In genomic region chr16:31017687-31018413, GRCm38 (mm10) we compare ENCODE assay signal across 23 mouse cellular contexts.
DNase-seq lines count a peak whose midpoint lies in the region; ATAC-seq and TF ChIP-seq lines count a peak whose summit lies in the region.
"Had no signal": no experiment of that assay in that cellular context is flagged by ENCODE, and none has a peak within 500 bp of the region (broad histone marks: within the 10 kb centered on the region; RNA-seq: fewer than 3 reads in every experiment).

No protein-coding gene starts in this region.

- H3K27ac ChIP-seq in lung, postnatal 0 days (ENCODE audit: low read length): no peak overlapping the region
- 0 out of 2 replicates have a peak overlapping the region, but pooled peaks have one; percentile 60 for H3K27ac ChIP-seq in embryonic facial prominence, embryonic 15.5 days (replicated peaks)
- H3K27ac ChIP-seq: gastrocnemius, adult 2 months; hindbrain, embryonic 10.5 days; hindbrain, embryonic 14.5 days; hindbrain, postnatal 0 days had no signal

- TF ChIP-seq CTCF in lung, postnatal 0 days (IDR thresholded peaks at IDR 0.05): no peak
- TF ChIP-seq CTCF in lung, adult 2 months (IDR thresholded peaks at IDR 0.05; ENCODE audit: insufficient read depth, low read length): no peak

- DNase-seq in adrenal gland, adult 8-10 months: peak; percentile 45
- DNase-seq in adrenal gland, postnatal 14 days: no peak
- DNase-seq in lung, postnatal 0 days (ENCODE audit: low spot score): no peak
- no peak for DNase-seq in lung, adult 2 months
- DNase-seq in 416B (ENCODE audit: low read depth): peak; percentile 48
- DNase-seq in retina, postnatal 1 day: no peak
- DNase-seq: cerebellum, adult 18-20 months; cerebellum, adult 9-11 months; cerebellum, postnatal 25 days; forebrain, postnatal 0 days; gastrocnemius, adult 2 months; gastrocnemius, postnatal 14 days; heart, postnatal 36 days; kidney, adult 18-20 months had no signal

- no peak for TF ChIP-seq POLR2A in lung, adult 2 months (IDR thresholded peaks at IDR 0.05; ENCODE audit: borderline replicate concordance, extremely low read depth, low read depth, low read length)

- H3K4me1 ChIP-seq in lung, postnatal 0 days (ENCODE audit: insufficient read depth, low read depth, low read length): peaks cover 16% of the 10 kb centered on the region
- H3K4me1 ChIP-seq in lung, adult 2 months (ENCODE audit: control insufficient read depth, insufficient read depth, low read length): peaks cover 17% of the 10 kb centered on the region
- H3K4me1 ChIP-seq in embryonic facial prominence, embryonic 15.5 days: peaks cover 54% of the 10 kb centered on the region

- H3K27me3 ChIP-seq in lung, postnatal 0 days (replicated peaks; ENCODE audit: insufficient read depth, low read length): no peaks in the 10 kb centered on the region
- no peaks in the 10 kb centered on the region for H3K27me3 ChIP-seq in embryonic facial prominence, embryonic 15.5 days

- TF ChIP-seq EP300 in lung, postnatal 0 days (IDR thresholded peaks at IDR 0.05): peak; percentile 58

- no peak overlapping the region for H3K9ac ChIP-seq in lung, postnatal 0 days (replicated peaks; ENCODE audit: low read depth)
- H3K9ac ChIP-seq in embryonic facial prominence, embryonic 15.5 days: no peak overlapping the region
- H3K9ac ChIP-seq: forebrain, postnatal 0 days; hindbrain, embryonic 14.5 days had no signal

- ATAC-seq in lung, postnatal 0 days: peak; percentile 53
- ATAC-seq in embryonic facial prominence, embryonic 15.5 days (ENCODE audit: insufficient number of reproducible peaks, low FRiP score, low TSS enrichment, low read depth): no peak
- ATAC-seq: CD4-positive, CD25-positive, alpha-beta regulatory T cell, adult 4 months; forebrain, embryonic 14.5 days; forebrain, postnatal 0 days; hindbrain, postnatal 0 days; inflammation-experienced regulatory T-cells, adult 6 months; intestine, embryonic 16.5 days had no signal

- H3K4me3 ChIP-seq in lung, postnatal 0 days (ENCODE audit: low read depth, low read length): no peak overlapping the region
- no peak overlapping the region for H3K4me3 ChIP-seq in lung, adult 2 months (replicated peaks; ENCODE audit: extremely low read depth, low read depth, low read length)
- no peak overlapping the region for H3K4me3 ChIP-seq in embryonic facial prominence, embryonic 15.5 days (replicated peaks)
- H3K4me3 ChIP-seq: gastrocnemius, adult 2 months; hindbrain, embryonic 10.5 days had no signal

- no peak overlapping the region for H3K4me2 ChIP-seq in lung, postnatal 0 days (replicated peaks; ENCODE audit: low read depth, low read length)
- no peak overlapping the region for H3K4me2 ChIP-seq in embryonic facial prominence, embryonic 15.5 days (replicated peaks)
- H3K4me2 ChIP-seq: heart, embryonic 11.5 days; hindbrain, embryonic 14.5 days had no signal

- 70% methylated on average over 10 of the region's 10 CpGs for WGBS in lung, postnatal 0 days
- 82% methylated on average over 10 of the region's 10 CpGs for WGBS in lung, adult 2 months
- 86% methylated on average over 10 of the region's 10 CpGs for WGBS in embryonic facial prominence, embryonic 15.5 days

- no peaks in the 10 kb centered on the region for H3K9me3 ChIP-seq in lung, postnatal 0 days (ENCODE audit: low read length)
- H3K9me3 ChIP-seq in embryonic facial prominence, embryonic 15.5 days (replicated peaks): no peaks in the 10 kb centered on the region
- H3K9me3 ChIP-seq: hindbrain, embryonic 10.5 days had no signal

- no peaks in the 10 kb centered on the region for H3K36me3 ChIP-seq in lung, postnatal 0 days (ENCODE audit: insufficient read depth, low read length)
- no peaks in the 10 kb centered on the region for H3K36me3 ChIP-seq in embryonic facial prominence, embryonic 15.5 days

Comparison
In these comparisons a context has a peak if more than half of its experiments do, and no peak if none do; other contexts are left out.
1. DNase-seq: peak in adrenal gland, adult 8-10 months (single experiment) and 416B (single experiment); none in adrenal gland, postnatal 14 days (single experiment), lung, postnatal 0 days (single experiment), lung, adult 2 months (single experiment) and retina, postnatal 1 day (single experiment).